Mouse (Mus musculus): ENCODE measurements around the gene Dnase1l2. TPM values are rescaled to one million over a fixed set of nuclear protein-coding genes. Genes with fewer than 3 reads are reported as not detected.
"Not testable (repeated sequence)": the region's sequence is repeated elsewhere in the genome, so short reads cannot be mapped to it uniquely, and the experiment has no call there.

The Dnase1l2 gene
- polyA plus RNA-seq, 1 experiment from 2014 or later = 3.5 TPM

DNA sequence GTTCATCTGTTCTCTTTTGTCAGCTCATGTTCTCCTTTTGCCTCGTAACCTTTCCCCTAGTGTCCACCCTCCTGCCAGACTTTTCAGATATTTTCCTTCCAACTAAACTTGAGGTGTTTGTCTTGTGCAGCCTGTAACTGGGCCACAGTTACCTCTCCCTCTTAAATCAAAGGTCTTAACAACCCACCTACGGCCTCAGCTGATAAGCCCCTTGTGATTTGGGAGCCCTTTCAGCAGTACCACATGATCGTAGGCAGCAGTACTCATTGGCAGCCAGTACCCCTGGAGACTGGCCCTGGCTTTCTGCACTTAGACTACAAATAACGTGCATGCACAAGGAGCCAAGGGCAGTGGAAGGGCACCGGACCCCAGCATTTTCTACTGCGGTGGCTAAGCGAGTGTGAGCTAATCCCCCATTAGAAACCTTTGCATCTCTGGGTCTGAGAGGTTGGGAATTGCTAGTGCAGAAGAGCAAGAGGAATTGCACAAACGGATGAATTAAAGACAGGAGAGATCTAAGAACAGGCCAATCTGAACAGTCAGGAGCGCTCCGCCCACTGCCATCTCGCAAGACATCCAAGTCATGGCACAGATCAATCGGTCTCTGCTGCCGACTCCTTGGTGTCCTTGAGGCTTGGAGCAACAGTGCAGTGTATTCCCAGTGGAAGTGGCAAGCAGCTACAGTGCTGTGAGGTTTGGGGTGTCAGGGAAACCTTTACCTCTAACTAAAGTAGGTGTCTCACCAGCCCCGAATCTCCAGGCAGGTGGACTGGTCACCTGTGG, 13.5 kb downstream of the Dnase1l2 start:
- in situ Hi-C loops (cut with MboI; ENCODE audit: low pct_unique_long_range_greater_than_20kb) = no loop called here
- TF ChIP-seq CTCF (IDR thresholded peaks at IDR 0.05) = no peak
- no peak for ATAC-seq
- POLR2A ChIA-PET = interaction anchor here (0.6 to 1.1 kb wide), 2 partner anchors 43 to 166 kb away, joined by 3 to 4 read pairs; no protein-coding TSS in a partner anchor
- CTCF ChIA-PET = interaction anchor here (0.6 kb wide), 1 partner anchor 16 kb away, joined by 3 read pairs; no protein-coding TSS in a partner anchor
- DNase-seq (ENCODE audit: low read depth, low spot score) = no peak
- no peaks in the 10 kb centered on the region for H3K27me3 ChIP-seq

DNA sequence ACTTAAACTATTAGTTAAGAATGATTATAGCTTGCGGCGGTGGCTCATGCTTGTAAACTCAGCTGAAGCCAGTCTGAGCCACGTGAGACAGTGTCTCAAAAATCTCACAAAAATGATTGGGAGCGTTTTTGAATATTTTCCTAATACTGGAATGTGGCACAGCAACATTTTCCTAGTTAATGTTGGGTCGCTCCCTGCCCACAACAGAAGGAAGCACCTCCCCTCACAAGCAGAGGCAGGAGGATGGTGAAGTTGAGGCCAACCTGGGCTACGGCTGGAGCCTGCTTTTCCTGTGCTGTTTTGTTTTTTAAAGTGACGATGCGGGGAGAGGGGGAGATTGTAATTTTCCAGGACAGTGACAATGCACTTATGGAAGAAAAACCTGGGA, 15.7 kb downstream of the Dnase1l2 start:
- ATAC-seq (no peak), DNase-seq (ENCODE audit: low read depth, low spot score) (no peak)
- TF ChIP-seq CTCF (IDR thresholded peaks at IDR 0.05) = no peak
- ChIA-PET CTCF (interaction anchor here (0.7 to 1.0 kb wide), 2 partner anchors 8 to 10 kb away, joined by 3 read pairs; no protein-coding TSS in a partner anchor), POLR2A (interaction anchor here (0.8 to 1.0 kb wide), 2 partner anchors 11 to 50 kb away, joined by 3 read pairs; no protein-coding TSS in a partner anchor)
- H3K27me3 ChIP-seq = no peaks in the 10 kb centered on the region
- in situ Hi-C loops (cut with MboI; ENCODE audit: low pct_unique_long_range_greater_than_20kb) = no loop called here

DNA sequence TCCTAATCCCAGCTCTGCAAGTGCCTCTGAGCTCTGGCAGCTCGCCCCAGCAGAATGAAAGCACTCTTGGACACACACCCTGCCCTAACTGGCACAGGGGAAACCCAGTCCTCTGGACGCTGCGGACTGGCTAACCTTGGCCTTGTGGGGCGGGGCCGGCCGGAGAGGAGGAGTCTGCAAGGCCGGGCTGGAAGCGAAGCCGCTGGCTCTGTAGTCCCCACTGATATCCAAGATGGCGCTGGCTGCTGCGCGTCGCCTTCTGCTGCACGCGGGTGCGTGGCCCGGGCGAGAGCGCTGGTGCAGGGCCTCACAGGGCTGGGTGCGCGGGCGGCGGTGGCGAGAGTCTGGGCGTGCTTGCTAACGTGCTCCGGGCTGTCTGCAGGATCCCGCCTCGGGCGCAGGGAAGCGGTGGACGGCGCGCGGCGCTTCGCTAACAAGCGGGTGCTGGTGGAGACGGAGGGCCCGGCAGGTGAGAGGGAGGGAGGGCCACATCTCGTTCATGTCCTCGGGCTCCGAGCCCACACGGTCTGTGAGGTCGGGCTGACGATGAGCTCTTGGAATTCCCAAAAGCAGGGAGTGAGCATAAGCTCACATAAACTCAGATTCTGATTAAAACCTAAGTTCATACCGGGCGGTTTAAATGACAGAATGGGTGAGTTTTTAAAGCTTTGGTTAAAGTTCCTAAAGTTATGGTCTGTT, 16.3 kb downstream of the Dnase1l2 start, which contains the start of gene Eci1:
Gene Eci1 (plus strand): TSS at position 171 of the 699 bp plus-strand sequence.
- DNase-seq (ENCODE audit: low read depth, low spot score) (peak; percentile 77), ATAC-seq (peak; percentile 99)
- ChIA-PET CTCF (interaction anchor here (0.7 to 1.0 kb wide), 2 partner anchors 9 to 10 kb away, joined by 3 read pairs; no protein-coding TSS in a partner anchor), POLR2A (interaction anchor here (0.7 to 1.0 kb wide), 3 partner anchors 11 to 50 kb away, joined by 3 read pairs; no protein-coding TSS in a partner anchor)
- in situ Hi-C loops (cut with MboI; ENCODE audit: low pct_unique_long_range_greater_than_20kb) = no loop called here
- no peaks in the 10 kb centered on the region for H3K27me3 ChIP-seq
- no peak for TF ChIP-seq CTCF (IDR thresholded peaks at IDR 0.05)

DNA sequence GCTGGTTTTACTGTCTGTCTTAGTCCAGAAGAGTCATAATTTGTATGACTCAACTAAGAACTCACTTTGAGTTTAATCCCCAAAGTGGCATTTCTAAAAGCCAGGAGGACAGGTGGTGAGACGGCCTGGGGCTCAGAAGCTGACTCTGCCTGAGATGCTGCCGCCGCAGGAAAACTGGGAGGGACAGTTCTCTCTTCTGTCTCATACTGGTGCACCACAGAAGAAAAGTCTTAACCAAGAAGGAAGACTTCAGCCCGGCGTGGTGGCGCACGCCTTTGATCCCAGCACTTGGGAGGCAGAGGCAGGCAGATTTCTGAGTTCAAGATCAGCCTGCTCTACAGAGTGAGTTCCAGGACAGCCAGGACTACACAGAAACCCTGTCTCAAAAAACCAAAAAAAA, 17.0 kb downstream of the Dnase1l2 start:
- DNase-seq (ENCODE audit: low read depth, low spot score) = no peak
- no peak for TF ChIP-seq CTCF (IDR thresholded peaks at IDR 0.05)
- ATAC-seq = peak; percentile 1
- ChIA-PET CTCF (no interaction called here), POLR2A (interaction anchor here (0.7 kb wide), 1 partner anchor 26 kb away, joined by 3 read pairs; no protein-coding TSS in a partner anchor)
- no peaks in the 10 kb centered on the region for H3K27me3 ChIP-seq
- in situ Hi-C loops (cut with MboI; ENCODE audit: low pct_unique_long_range_greater_than_20kb) = no loop called here

DNA sequence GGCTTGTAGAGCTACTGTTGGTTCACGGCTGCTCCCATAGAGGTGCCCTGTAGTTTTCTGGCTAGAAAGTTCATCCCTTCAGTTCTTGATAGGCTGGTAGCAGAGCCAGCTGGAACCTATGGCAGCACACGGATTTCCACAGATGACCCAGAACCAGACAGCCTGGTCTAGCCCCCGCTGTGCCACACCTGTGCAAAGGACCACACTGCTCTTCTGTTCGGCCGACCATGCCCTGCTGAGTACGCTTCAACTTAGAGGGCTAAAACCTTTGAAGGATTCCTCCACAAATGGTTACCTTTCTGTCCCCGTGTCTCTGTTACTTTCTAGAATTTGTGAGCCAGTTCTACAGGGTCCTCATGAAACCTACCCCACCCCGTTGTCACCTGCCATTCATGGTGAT, 17.6 kb downstream of the Dnase1l2 start:
- H3K27me3 ChIP-seq; DNase-seq (ENCODE audit: low read depth, low spot score); POLR2A ChIA-PET; CTCF ChIA-PET; ATAC-seq; in situ Hi-C loops (cut with MboI; ENCODE audit: low pct_unique_long_range_greater_than_20kb): not testable (repeated sequence)

DNA sequence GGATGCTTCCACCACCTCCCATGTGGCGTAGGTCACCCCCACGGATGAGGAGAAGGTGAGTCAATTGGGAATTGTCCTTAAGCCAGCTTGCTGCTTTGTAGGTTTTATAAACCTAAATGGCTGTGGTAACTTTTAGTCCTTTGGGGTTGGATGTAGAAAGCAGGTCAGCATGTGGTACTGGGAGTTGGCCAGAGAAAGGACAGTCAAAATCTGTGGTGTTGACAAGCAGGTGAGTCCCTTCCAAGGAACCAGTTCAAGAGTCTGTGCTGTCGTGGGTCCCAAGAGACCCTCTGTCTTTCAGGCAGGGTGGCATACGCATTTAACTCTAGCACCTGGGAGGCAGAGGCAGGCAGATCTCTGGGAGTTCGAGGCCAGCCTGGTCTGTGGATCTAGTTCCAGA, 18.4 kb downstream of the Dnase1l2 start:
- no peak for TF ChIP-seq CTCF (IDR thresholded peaks at IDR 0.05)
- in situ Hi-C loops (cut with MboI; ENCODE audit: low pct_unique_long_range_greater_than_20kb) = no loop called here
- ATAC-seq (no peak), DNase-seq (ENCODE audit: low read depth, low spot score) (no peak)
- ChIA-PET CTCF (interaction anchor here (0.7 kb wide), 1 partner anchor 20 kb away, joined by 3 read pairs; no protein-coding TSS in a partner anchor), POLR2A (no interaction called here)
- no peaks in the 10 kb centered on the region for H3K27me3 ChIP-seq

DNA sequence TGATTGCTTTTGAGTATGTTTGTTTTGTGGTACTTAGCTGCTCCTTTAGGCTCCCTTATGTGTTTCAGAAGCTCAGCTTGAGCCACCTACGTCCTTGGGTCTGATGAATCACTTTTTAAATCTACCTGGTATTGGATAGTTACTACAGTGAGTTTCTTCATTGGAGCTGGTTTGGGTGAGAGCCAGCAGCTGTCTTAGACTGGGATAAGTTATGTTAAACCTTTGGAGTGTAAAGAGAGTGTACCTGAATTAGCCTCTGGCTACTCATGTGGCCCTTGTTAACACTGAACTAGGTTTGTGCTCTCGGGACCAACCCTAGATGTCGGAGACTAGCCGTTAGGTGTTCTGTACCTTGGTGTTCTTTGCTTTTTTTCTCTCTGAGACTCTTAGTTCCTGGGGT, 19.8 kb downstream of the Dnase1l2 start:
- POLR2A ChIA-PET = no interaction called here
- DNase-seq (ENCODE audit: low read depth, low spot score) (no peak), ATAC-seq (no peak)
- CTCF ChIA-PET = interaction anchor here (1.1 to 1.5 kb wide), 3 partner anchors 10 to 250 kb away, joined by 3 read pairs; no protein-coding TSS in a partner anchor
- TF ChIP-seq CTCF (IDR thresholded peaks at IDR 0.05) = no peak
- H3K27me3 ChIP-seq = no peaks in the 10 kb centered on the region
- in situ Hi-C loops (cut with MboI; ENCODE audit: low pct_unique_long_range_greater_than_20kb) = no loop called here

DNA sequence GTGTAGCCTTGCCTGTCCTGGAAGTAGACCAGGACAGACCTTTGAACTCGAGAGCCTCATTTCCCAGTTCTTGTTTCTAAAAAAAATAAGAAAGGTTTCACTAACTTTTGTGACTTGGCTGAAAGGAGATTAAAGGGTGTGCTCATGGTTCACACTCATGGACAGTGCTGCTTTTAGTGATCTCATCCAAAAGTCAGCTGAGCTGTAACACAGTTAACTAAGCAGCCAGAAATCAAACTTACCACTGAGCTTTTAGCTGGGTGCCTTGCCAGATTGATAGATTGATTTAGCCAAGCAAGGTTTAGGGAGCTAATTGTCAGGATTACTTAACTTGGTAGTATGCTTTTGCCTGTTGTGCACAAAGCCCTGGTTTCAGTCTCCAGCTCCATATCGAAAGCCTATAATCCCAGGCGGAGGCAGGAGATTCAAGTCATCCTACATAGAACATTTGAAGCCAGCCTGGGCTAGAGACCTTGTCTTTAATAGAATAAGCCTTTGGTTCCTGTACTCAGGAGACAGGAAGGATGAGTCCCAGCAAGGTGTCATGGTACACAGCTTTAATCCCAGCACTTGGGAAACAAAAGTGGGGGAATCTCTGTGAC, 26.8 kb downstream of the Dnase1l2 start:
- POLR2A ChIA-PET = interaction anchor here (1.1 kb wide), 1 partner anchor 11 kb away, joined by 3 read pairs; no protein-coding TSS in a partner anchor
- DNase-seq (ENCODE audit: low read depth, low spot score) (no peak), ATAC-seq (no peak)
- CTCF ChIA-PET = interaction anchor here (0.8 to 1.1 kb wide), 2 partner anchors 9 to 243 kb away, joined by 3 read pairs; no protein-coding TSS in a partner anchor
- no peaks in the 10 kb centered on the region for H3K27me3 ChIP-seq
- in situ Hi-C loops (cut with MboI; ENCODE audit: low pct_unique_long_range_greater_than_20kb) = no loop called here
- TF ChIP-seq CTCF (IDR thresholded peaks at IDR 0.05) = no peak

DNA sequence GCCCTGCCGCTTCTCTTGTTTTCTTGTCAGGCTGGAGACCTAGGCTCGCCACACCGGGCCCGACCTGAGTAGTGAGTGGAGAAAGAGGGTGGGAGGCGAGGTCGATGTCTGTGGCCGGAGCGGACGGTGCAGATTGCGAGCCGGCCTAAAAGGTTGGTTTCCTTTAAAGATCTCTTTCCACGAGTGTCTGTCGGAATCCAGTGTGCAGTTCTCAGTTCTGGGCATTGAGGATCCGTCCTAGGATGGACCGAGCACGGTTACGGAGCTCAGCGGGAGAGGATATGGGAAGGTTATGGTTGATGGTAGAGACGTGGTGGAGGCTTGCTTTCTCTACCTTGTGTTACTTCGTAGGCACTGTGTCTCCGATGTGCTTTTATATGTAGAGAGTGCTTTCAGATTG, 27.9 kb downstream of the Dnase1l2 start:
- in situ Hi-C loops (cut with MboI; ENCODE audit: low pct_unique_long_range_greater_than_20kb) = no loop called here
- DNase-seq (ENCODE audit: low read depth, low spot score) (no peak), ATAC-seq (no peak)
- H3K27me3 ChIP-seq = no peaks in the 10 kb centered on the region
- TF ChIP-seq CTCF (IDR thresholded peaks at IDR 0.05) = no peak
- POLR2A ChIA-PET = no interaction called here
- CTCF ChIA-PET = no interaction called here
